15 mouse cellular contexts compared by ENCODE assay signal in the genomic region with DNA sequence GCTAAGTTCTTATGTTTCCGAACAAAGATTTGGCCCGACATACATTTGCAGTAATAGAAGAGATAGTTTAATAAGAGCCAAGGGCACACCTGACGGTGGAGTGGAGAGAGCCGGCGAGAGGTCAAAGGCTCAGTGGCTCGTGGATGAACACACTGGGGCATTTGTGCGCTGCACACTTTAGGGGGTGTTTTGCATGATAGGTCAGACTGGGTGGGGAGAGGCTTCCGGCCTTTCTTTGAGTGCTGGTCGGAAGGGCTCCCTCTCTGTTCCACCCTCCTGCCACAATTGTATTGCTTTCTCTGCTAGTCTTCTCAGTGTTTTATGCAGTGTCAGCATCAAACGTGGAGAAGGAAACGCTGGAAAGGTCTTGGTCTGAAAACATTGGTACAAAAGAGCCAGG.
"Had no signal": no experiment of that assay in that cellular context is flagged by ENCODE, and none has a peak within 500 bp of the region (broad histone marks: within the 10 kb centered on the region; RNA-seq: fewer than 3 reads in every experiment).

No protein-coding gene starts in this region.

- H3K4me2 ChIP-seq: limb, embryonic 12.5 days; liver, embryonic 13.5 days; lung, embryonic 15.5 days had no signal

- H3K9ac ChIP-seq: limb, embryonic 12.5 days; liver, embryonic 13.5 days; liver, postnatal 0 days; lung, embryonic 15.5 days; midbrain, embryonic 12.5 days had no signal

- H3K27me3 ChIP-seq: limb, embryonic 12.5 days; liver, embryonic 13.5 days; lung, embryonic 15.5 days; megakaryocyte, embryonic 14.5 days; midbrain, embryonic 12.5 days had no signal

- ATAC-seq: liver, postnatal 0 days had no signal

- H3K27ac ChIP-seq: limb, embryonic 12.5 days; liver, embryonic 13.5 days; lung, embryonic 15.5 days; macrophage; stomach, postnatal 0 days had no signal

- H3K9me3 ChIP-seq: limb, embryonic 12.5 days; liver, embryonic 13.5 days; lung, embryonic 15.5 days; midbrain, embryonic 12.5 days had no signal

- H3K36me3 ChIP-seq: limb, embryonic 12.5 days; liver, embryonic 13.5 days; lung, embryonic 15.5 days; midbrain, embryonic 12.5 days had no signal

- H3K4me3 ChIP-seq: layer of hippocampus, adult 2 months; limb, embryonic 12.5 days; liver, embryonic 13.5 days; lung, embryonic 15.5 days; megakaryocyte, embryonic 14.5 days; midbrain, embryonic 12.5 days had no signal

- H3K4me1 ChIP-seq: lung, embryonic 15.5 days; megakaryocyte, embryonic 14.5 days had no signal

- DNase-seq: kidney, adult 11 months; kidney, postnatal 10 days; kidney, postnatal 4 days; liver; liver, embryonic 13.5 days; liver, postnatal 0 days; lung, postnatal 14 days; thymus, postnatal 14 days had no signal
